Mouse (Mus musculus): ENCODE measurements at regions not wholly inside any gene's neighbourhood (a gene's known extent, or its start where the extent isn't known, plus 50 kb on each side); places are given as distances from the start of the nearest gene placed in this dataset.

DNA sequence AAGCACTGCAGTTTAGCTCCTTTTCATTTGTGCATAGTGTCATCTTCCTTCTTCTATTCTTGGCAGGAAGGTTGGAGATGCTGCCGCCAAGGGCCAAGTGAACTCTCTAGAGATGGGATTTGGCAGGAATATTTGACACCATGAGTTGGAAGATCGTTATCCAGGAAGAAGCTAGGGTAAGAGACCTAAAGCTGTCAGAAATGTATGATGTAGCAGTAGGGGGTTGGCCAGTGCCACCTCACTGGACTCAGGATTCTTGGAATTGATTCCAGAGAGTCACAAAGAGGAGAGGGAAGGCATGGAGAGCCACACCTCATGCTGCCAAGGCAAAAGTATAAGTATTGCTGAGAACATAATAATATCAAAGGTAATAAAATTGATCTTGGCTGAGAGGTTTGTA is 2835.8 kb upstream of the Lrrc6 start:
- H3K79me3 ChIP-seq (ENCODE audit: low read depth) = no peaks in the 10 kb centered on the region
- no peaks in the 10 kb centered on the region for H3K36me3 ChIP-seq (ENCODE audit: control insufficient read depth, insufficient read depth)
- TF ChIP-seq FOSL1 (IDR thresholded peaks at IDR 0.05; ENCODE audit: insufficient read depth, low read length, poor library complexity, severe bottlenecking) (no peak), MYOG (IDR thresholded peaks at IDR 0.05; ENCODE audit: control insufficient read depth, extremely low read depth, insufficient read length) (no peak)
- H3K4me3 ChIP-seq (ENCODE audit: insufficient read depth, poor library complexity, severe bottlenecking) = no peak overlapping the region
- H3ac ChIP-seq (ENCODE audit: control insufficient read depth, insufficient read length, low read depth) = no peak overlapping the region
- H3K27me3 ChIP-seq (ENCODE audit: control insufficient read depth, insufficient read depth, insufficient read length) = no peaks in the 10 kb centered on the region
- no peaks in the 10 kb centered on the region for H3K79me2 ChIP-seq (ENCODE audit: control insufficient read depth, insufficient read depth)

- Histone ChIP-seq H3K79me3 (ENCODE audit: low read depth) (no peaks in the 10 kb centered on the region), H3K79me2 (ENCODE audit: control insufficient read depth, insufficient read depth) (no peaks in the 10 kb centered on the region), H3K27me3 (ENCODE audit: control insufficient read depth, insufficient read depth, insufficient read length) (no peaks in the 10 kb centered on the region), H3K36me3 (ENCODE audit: control insufficient read depth, insufficient read depth) (no peaks in the 10 kb centered on the region), H3ac (ENCODE audit: control insufficient read depth, insufficient read length, low read depth) (no peak overlapping the region), H3K4me3 (ENCODE audit: insufficient read depth, poor library complexity, severe bottlenecking) (no peak overlapping the region)
- TF ChIP-seq MYOD1 (IDR thresholded peaks at IDR 0.05; ENCODE audit: control insufficient read depth, insufficient read length, low read depth) = no peak
- TF ChIP-seq CTCF (IDR thresholded peaks at IDR 0.05; ENCODE audit: control insufficient read depth, insufficient read depth, insufficient read length) = no peak
- no peak for TF ChIP-seq CEBPB (IDR thresholded peaks at IDR 0.05; ENCODE audit: low read depth)
- TF ChIP-seq MYOG (IDR thresholded peaks at IDR 0.05; ENCODE audit: control insufficient read depth, extremely low read depth, insufficient read length) = no peak
- no peak for TF ChIP-seq FOSL1 (IDR thresholded peaks at IDR 0.05; ENCODE audit: insufficient read depth, low read length, poor library complexity, severe bottlenecking)
- no peak for TF ChIP-seq USF1 (IDR thresholded peaks at IDR 0.05; ENCODE audit: low read depth)
- TF ChIP-seq MAX (IDR thresholded peaks at IDR 0.05) = no peak
Measured at GRCm38 (mm10) chr15:69326537-69326936, 2825.8 kb upstream of the Lrrc6 start.

DNA sequence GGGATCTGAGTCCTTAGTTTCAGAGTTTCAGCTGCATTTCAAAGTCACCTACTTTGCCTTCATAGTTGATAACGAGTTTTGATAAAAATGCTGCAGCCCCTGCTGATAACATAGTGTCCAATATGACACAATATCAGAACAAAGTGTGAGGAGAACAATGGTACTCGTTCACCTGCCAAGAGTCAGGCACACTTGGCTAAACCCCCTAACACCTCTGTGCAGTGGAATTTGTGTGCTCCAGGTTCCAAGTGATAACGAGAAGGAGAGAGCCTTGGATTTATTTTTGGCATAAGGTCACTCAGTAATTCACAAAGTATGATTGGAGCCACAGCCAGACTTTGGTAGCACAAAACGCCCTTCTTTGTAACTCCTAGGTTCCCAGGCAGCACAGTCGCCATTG is 2802.4 kb upstream of the Lrrc6 start:
- Histone ChIP-seq H3K4me3 (ENCODE audit: insufficient read depth, poor library complexity, severe bottlenecking) (no peak overlapping the region), H3K79me2 (ENCODE audit: control insufficient read depth, insufficient read depth) (no peaks in the 10 kb centered on the region), H3ac (ENCODE audit: control insufficient read depth, insufficient read length, low read depth) (no peak overlapping the region), H3K79me3 (ENCODE audit: low read depth) (no peaks in the 10 kb centered on the region), H3K36me3 (ENCODE audit: control insufficient read depth, insufficient read depth) (no peaks in the 10 kb centered on the region), H3K27me3 (ENCODE audit: control insufficient read depth, insufficient read depth, insufficient read length) (no peaks in the 10 kb centered on the region)
- no peak for TF ChIP-seq FOSL1 (IDR thresholded peaks at IDR 0.05; ENCODE audit: insufficient read depth, low read length, poor library complexity, severe bottlenecking)
- TF ChIP-seq CEBPB (IDR thresholded peaks at IDR 0.05; ENCODE audit: low read depth) = no peak
- TF ChIP-seq MAX (IDR thresholded peaks at IDR 0.05) = no peak
- no peak for TF ChIP-seq USF1 (IDR thresholded peaks at IDR 0.05; ENCODE audit: low read depth)
- TF ChIP-seq MYOG (IDR thresholded peaks at IDR 0.05; ENCODE audit: control insufficient read depth, extremely low read depth, insufficient read length) = no peak
- no peak for TF ChIP-seq MYOD1 (IDR thresholded peaks at IDR 0.05; ENCODE audit: control insufficient read depth, insufficient read length, low read depth)
- TF ChIP-seq CTCF (IDR thresholded peaks at IDR 0.05; ENCODE audit: control insufficient read depth, insufficient read depth, insufficient read length) = no peak

DNA sequence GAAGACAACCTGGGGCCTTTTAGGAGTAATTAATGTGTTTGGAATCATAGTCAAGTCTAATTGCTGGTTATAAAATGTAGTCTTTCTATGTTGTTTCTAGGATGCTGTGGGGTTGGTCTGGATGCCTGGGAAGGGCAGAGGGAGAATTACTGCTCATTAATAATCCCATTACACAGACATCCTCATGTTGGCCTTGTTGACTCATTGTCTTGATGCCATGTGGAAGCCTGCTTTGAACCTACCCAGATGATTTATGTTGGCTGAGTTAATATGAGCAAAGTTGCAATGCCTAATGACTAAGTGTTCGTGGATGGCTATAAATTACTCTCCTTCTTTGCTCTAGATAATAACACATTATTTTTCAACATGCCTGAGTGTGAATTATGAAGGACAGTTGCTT is 2790.6 kb upstream of the Lrrc6 start:
- no peak overlapping the region for H3ac ChIP-seq (ENCODE audit: control insufficient read depth, insufficient read length, low read depth)
- no peak overlapping the region for H3K4me3 ChIP-seq (ENCODE audit: insufficient read depth, poor library complexity, severe bottlenecking)
- H3K79me3 ChIP-seq (ENCODE audit: low read depth) = no peaks in the 10 kb centered on the region
- H3K27me3 ChIP-seq (ENCODE audit: control insufficient read depth, insufficient read depth, insufficient read length) = no peaks in the 10 kb centered on the region
- TF ChIP-seq MYOD1 (IDR thresholded peaks at IDR 0.05; ENCODE audit: control insufficient read depth, insufficient read length, low read depth) = no peak
- TF ChIP-seq CTCF (IDR thresholded peaks at IDR 0.05; ENCODE audit: control insufficient read depth, insufficient read depth, insufficient read length) = no peak
- no peak for TF ChIP-seq FOSL1 (IDR thresholded peaks at IDR 0.05; ENCODE audit: insufficient read depth, low read length, poor library complexity, severe bottlenecking)
- no peak for TF ChIP-seq MAX (IDR thresholded peaks at IDR 0.05)
- no peak for TF ChIP-seq MYOG (IDR thresholded peaks at IDR 0.05; ENCODE audit: control insufficient read depth, extremely low read depth, insufficient read length)
- TF ChIP-seq CEBPB (IDR thresholded peaks at IDR 0.05; ENCODE audit: low read depth) = no peak
- no peak for TF ChIP-seq USF1 (IDR thresholded peaks at IDR 0.05; ENCODE audit: low read depth)
- H3K79me2 ChIP-seq (ENCODE audit: control insufficient read depth, insufficient read depth) = no peaks in the 10 kb centered on the region
- no peaks in the 10 kb centered on the region for H3K36me3 ChIP-seq (ENCODE audit: control insufficient read depth, insufficient read depth)

GRCm38 (mm10) chr15:69275546-69276255 is 2775.0 kb upstream of the Lrrc6 start:
- Histone ChIP-seq H3K4me3 (ENCODE audit: insufficient read depth, poor library complexity, severe bottlenecking) (no peak overlapping the region), H3ac (ENCODE audit: control insufficient read depth, insufficient read length, low read depth) (no peak overlapping the region), H3K79me3 (ENCODE audit: low read depth) (no peaks in the 10 kb centered on the region), H3K79me2 (ENCODE audit: control insufficient read depth, insufficient read depth) (no peaks in the 10 kb centered on the region), H3K36me3 (ENCODE audit: control insufficient read depth, insufficient read depth) (no peaks in the 10 kb centered on the region), H3K27me3 (ENCODE audit: control insufficient read depth, insufficient read depth, insufficient read length) (no peaks in the 10 kb centered on the region)
- TF ChIP-seq USF1 (IDR thresholded peaks at IDR 0.05; ENCODE audit: low read depth) = no peak
- TF ChIP-seq MYOD1 (IDR thresholded peaks at IDR 0.05; ENCODE audit: control insufficient read depth, insufficient read length, low read depth) = peak; percentile 51
- TF ChIP-seq MYOG (IDR thresholded peaks at IDR 0.05; ENCODE audit: control insufficient read depth, extremely low read depth, insufficient read length) = no peak

DNA sequence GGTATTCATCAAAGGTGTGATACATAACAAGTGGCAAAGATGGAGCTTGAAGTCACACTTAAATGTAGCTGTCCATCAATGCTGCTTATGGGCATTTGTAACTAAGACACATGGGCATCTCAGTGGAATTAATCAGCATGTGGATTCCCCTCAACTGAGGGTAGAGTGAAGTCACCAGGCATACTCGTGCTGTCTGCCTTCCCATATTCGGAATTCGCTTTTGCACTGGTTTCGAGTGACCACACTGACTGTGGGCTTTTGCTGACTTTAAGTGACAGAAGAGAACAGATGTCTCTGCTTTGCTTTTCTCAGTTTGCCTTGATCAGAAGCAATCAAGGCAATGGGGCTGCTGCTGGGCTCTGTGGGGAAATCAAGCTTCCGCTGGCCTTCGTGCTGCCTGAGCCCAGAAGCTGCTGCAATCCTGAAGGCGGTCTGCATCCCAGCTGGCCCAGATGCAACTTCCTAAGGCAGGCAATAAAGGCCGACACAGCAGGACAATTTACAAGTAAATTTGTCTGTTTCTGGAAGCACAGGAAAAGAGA is 2773.6 kb upstream of the Lrrc6 start:
- no peaks in the 10 kb centered on the region for H3K36me3 ChIP-seq (ENCODE audit: control insufficient read depth, insufficient read depth)
- H3K27me3 ChIP-seq (ENCODE audit: control insufficient read depth, insufficient read depth, insufficient read length) = no peaks in the 10 kb centered on the region
- no peaks in the 10 kb centered on the region for H3K79me3 ChIP-seq (ENCODE audit: low read depth)
- H3ac ChIP-seq (ENCODE audit: control insufficient read depth, insufficient read length, low read depth) = no peak overlapping the region
- no peaks in the 10 kb centered on the region for H3K79me2 ChIP-seq (ENCODE audit: control insufficient read depth, insufficient read depth)
- H3K4me3 ChIP-seq (ENCODE audit: insufficient read depth, poor library complexity, severe bottlenecking) = no peak overlapping the region
- TF ChIP-seq CTCF (IDR thresholded peaks at IDR 0.05; ENCODE audit: control insufficient read depth, insufficient read depth, insufficient read length) (no peak), FOSL1 (IDR thresholded peaks at IDR 0.05; ENCODE audit: insufficient read depth, low read length, poor library complexity, severe bottlenecking) (no peak), USF1 (IDR thresholded peaks at IDR 0.05; ENCODE audit: low read depth) (no peak), MYOD1 (IDR thresholded peaks at IDR 0.05; ENCODE audit: control insufficient read depth, insufficient read length, low read depth) (peak; percentile 92), CEBPB (IDR thresholded peaks at IDR 0.05; ENCODE audit: low read depth) (no peak), MAX (IDR thresholded peaks at IDR 0.05) (peak; percentile 44)

All from C2C12 (cell line).